ENCODE assay signal across 23 mouse cellular contexts in the genomic region with DNA sequence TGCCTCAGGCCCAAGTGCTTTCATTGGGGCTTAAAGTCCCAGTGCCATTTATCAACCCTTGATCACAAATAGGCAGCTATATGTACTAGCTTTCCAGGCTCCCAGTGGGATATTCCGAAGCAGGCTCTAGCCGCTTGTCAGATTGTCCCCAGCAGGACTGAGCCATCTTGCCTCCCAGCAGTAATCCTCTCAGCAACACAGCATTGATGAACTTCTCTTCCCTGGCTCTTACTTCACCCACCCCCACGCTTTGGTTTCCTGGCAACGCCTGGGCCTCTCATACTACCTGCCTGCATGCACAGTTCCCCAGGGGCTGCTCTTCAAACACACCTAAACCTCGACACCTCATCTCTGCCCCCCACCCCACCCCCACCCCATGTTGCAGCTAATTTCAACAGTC. TPM values are rescaled to one million over a fixed set of nuclear protein-coding genes. Genes with fewer than 3 reads are reported as not detected.
DNase-seq lines count a peak whose midpoint lies in the region; ATAC-seq lines count a peak whose summit lies in the region.
"Had no signal": no experiment of that assay in that cellular context is flagged by ENCODE, and none has a peak within 500 bp of the region (broad histone marks: within the 10 kb centered on the region; RNA-seq: fewer than 3 reads in every experiment).

No protein-coding gene starts in this region.

- 0 out of 2 replicates have a peak, but pooled peaks cover 3% of the 10 kb centered on the region for H3K27me3 ChIP-seq in hindbrain, embryonic 13.5 days
- no peaks in the 10 kb centered on the region for H3K27me3 ChIP-seq in hindbrain, embryonic 10.5 days (ENCODE audit: insufficient read depth, poor library complexity, severe bottlenecking)
- H3K27me3 ChIP-seq in midbrain, embryonic 12.5 days: no peaks in the 10 kb centered on the region
- H3K27me3 ChIP-seq: embryonic facial prominence, embryonic 15.5 days; hindbrain, embryonic 12.5 days; liver, embryonic 13.5 days had no signal

- peak; percentile 10 for DNase-seq in embryo, embryonic 10.5 days (ENCODE audit: low spot score)
- no peak for DNase-seq in embryo, embryonic 9.5 days (ENCODE audit: extremely low spot score)
- no peak for DNase-seq in hindbrain, embryonic 10.5 days (ENCODE audit: low spot score)
- DNase-seq in retina, postnatal 1 day: peak; percentile 24
- no peak for DNase-seq in left cerebral cortex, postnatal 36 days (ENCODE audit: low spot score in 2 of 2)
- DNase-seq in gastrocnemius, postnatal 14 days: no peak
- DNase-seq: adrenal gland, postnatal 14 days; cerebellum, adult 18-20 months; heart, postnatal 10 days; liver, embryonic 13.5 days; lung, embryonic 14.5 days; right cerebral cortex, postnatal 4 days had no signal

- no peak for ATAC-seq in hindbrain, embryonic 13.5 days (ENCODE audit: low FRiP score)
- ATAC-seq in midbrain, embryonic 12.5 days (ENCODE audit: low FRiP score, low read depth): no peak
- ATAC-seq: activated CD4-positive, CD25-positive, alpha-beta regulatory T cell, adult 4 months; CD4-positive, CD25-positive, alpha-beta regulatory T cell, adult 4 months; intestine, postnatal 0 days; Patski had no signal

- WGBS in hindbrain, embryonic 13.5 days: 13% methylated on average over 5 of the region's 5 CpGs
- 17% methylated on average over 5 of the region's 5 CpGs for WGBS in hindbrain, embryonic 10.5 days
- 6% methylated on average over 5 of the region's 5 CpGs for WGBS in midbrain, embryonic 12.5 days

- peak overlapping the region; percentile 52; the same call in 1 of the 2 replicates for H3K27ac ChIP-seq in hindbrain, embryonic 13.5 days
- H3K27ac ChIP-seq in hindbrain, embryonic 10.5 days: no peak overlapping the region
- H3K27ac ChIP-seq in midbrain, embryonic 12.5 days (replicated peaks): peak overlapping the region; percentile 10; the same call in 1 of the 2 replicates
- H3K27ac ChIP-seq: embryonic facial prominence, embryonic 15.5 days; hindbrain, embryonic 12.5 days; limb, embryonic 13.5 days; liver, embryonic 13.5 days; macrophage had no signal

- no peaks in the 10 kb centered on the region for H3K9me3 ChIP-seq in hindbrain, embryonic 13.5 days
- H3K9me3 ChIP-seq in hindbrain, embryonic 10.5 days: no peaks in the 10 kb centered on the region
- no peaks in the 10 kb centered on the region for H3K9me3 ChIP-seq in midbrain, embryonic 12.5 days
- H3K9me3 ChIP-seq: embryonic facial prominence, embryonic 15.5 days; hindbrain, embryonic 12.5 days; limb, embryonic 13.5 days; liver, embryonic 13.5 days had no signal

- no peak overlapping the region for H3K4me3 ChIP-seq in hindbrain, embryonic 13.5 days
- H3K4me3 ChIP-seq in hindbrain, embryonic 10.5 days: no peak overlapping the region
- H3K4me3 ChIP-seq in midbrain, embryonic 12.5 days: no peak overlapping the region
- H3K4me3 ChIP-seq: embryonic facial prominence, embryonic 15.5 days; hindbrain, embryonic 12.5 days; limb, embryonic 13.5 days; liver, embryonic 13.5 days had no signal

- H3K4me2 ChIP-seq in hindbrain, embryonic 13.5 days: no peak overlapping the region
- H3K4me2 ChIP-seq in midbrain, embryonic 12.5 days (replicated peaks): no peak overlapping the region
- H3K4me2 ChIP-seq: embryonic facial prominence, embryonic 15.5 days; heart, embryonic 11.5 days; hindbrain, embryonic 12.5 days; limb, embryonic 13.5 days; liver, embryonic 13.5 days; lung, embryonic 14.5 days had no signal

- no peak overlapping the region for H3K9ac ChIP-seq in hindbrain, embryonic 13.5 days
- no peak overlapping the region for H3K9ac ChIP-seq in midbrain, embryonic 12.5 days (replicated peaks)
- H3K9ac ChIP-seq: embryonic facial prominence, embryonic 15.5 days; hindbrain, embryonic 12.5 days; limb, embryonic 13.5 days; liver, embryonic 13.5 days; lung, embryonic 14.5 days had no signal

- peaks cover 9% of the 10 kb centered on the region for H3K4me1 ChIP-seq in hindbrain, embryonic 13.5 days (replicated peaks)
- peaks cover 6% of the 10 kb centered on the region for H3K4me1 ChIP-seq in hindbrain, embryonic 10.5 days (replicated peaks)
- H3K4me1 ChIP-seq in midbrain, embryonic 12.5 days: peaks cover 9% of the 10 kb centered on the region
- H3K4me1 ChIP-seq: embryonic facial prominence, embryonic 15.5 days; limb, embryonic 13.5 days; liver, embryonic 13.5 days had no signal

- no peaks in the 10 kb centered on the region for H3K36me3 ChIP-seq in hindbrain, embryonic 13.5 days
- H3K36me3 ChIP-seq in hindbrain, embryonic 10.5 days: no peaks in the 10 kb centered on the region
- H3K36me3 ChIP-seq in midbrain, embryonic 12.5 days: no peaks in the 10 kb centered on the region
- H3K36me3 ChIP-seq: embryonic facial prominence, embryonic 15.5 days; hindbrain, embryonic 12.5 days; limb, embryonic 13.5 days; liver, embryonic 13.5 days had no signal

- intact Hi-C loops in left cerebral cortex, postnatal 36 days (cut with DNase I): no loop called here
- intact Hi-C loops in gastrocnemius, postnatal 14 days (cut with DNase I; ENCODE audit: low total_unique reads): no loop called here

RNA-seq across cellular contexts. Expression of a gene that starts 23.0 kb away (rescaled TPM):
- polyA plus RNA-seq in hindbrain, embryonic 13.5 days (2015; fragmentation: Nextera tagmentation; extraction: Ambion mirVana): 0.47 and 0.73 TPM in 2 replicates
- polyA plus RNA-seq in hindbrain, embryonic 10.5 days (2016; fragmentation: Nextera tagmentation; extraction: Ambion mirVana): 0.19 and 0.26 TPM in 2 replicates
- 0.15 and 0.20 TPM in 2 replicates for polyA plus RNA-seq in midbrain, embryonic 12.5 days (2016; fragmentation: Nextera tagmentation; extraction: Ambion mirVana)
- under 1 TPM; 0.37 to 0.86 TPM for total RNA-seq in left cerebral cortex, postnatal 36 days (2021)
- under 1 TPM; 0.53 to 0.69 TPM for total RNA-seq in gastrocnemius, postnatal 14 days (2021)
- polyA plus RNA-seq: CD4-positive, CD25-positive, alpha-beta regulatory T cell, adult 4 months; heart, embryonic 11.5 days; liver, embryonic 13.5 days; lung, embryonic 14.5 days; macrophage; Patski had no signal

RNA-seq across cellular contexts. Expression of a gene that starts 35.7 kb away (rescaled TPM):
- 34.9 and 36.9 TPM in 2 replicates for polyA plus RNA-seq in hindbrain, embryonic 13.5 days (2015; fragmentation: Nextera tagmentation; extraction: Ambion mirVana)
- polyA plus RNA-seq in hindbrain, embryonic 10.5 days (2016; fragmentation: Nextera tagmentation; extraction: Ambion mirVana): 16.4 and 18.3 TPM in 2 replicates
- polyA plus RNA-seq in midbrain, embryonic 12.5 days (2016; fragmentation: Nextera tagmentation; extraction: Ambion mirVana): 30.9 and 40.2 TPM in 2 replicates
- total RNA-seq in left cerebral cortex, postnatal 36 days (2021): 10 to 100 TPM; 16.1 to 20.9 TPM
- total RNA-seq in gastrocnemius, postnatal 14 days (2021): 10 to 100 TPM; 10.1 to 14.1 TPM
- polyA plus RNA-seq: activated CD4-positive, CD25-positive, alpha-beta regulatory T cell, adult 4 months; CD4-positive, CD25-positive, alpha-beta regulatory T cell, adult 4 months; macrophage; Patski had no signal

Comparison
In these comparisons a context has a peak if more than half of its experiments do, and no peak if none do; other contexts are left out.
1. DNase-seq: peak in embryo, embryonic 10.5 days (single experiment) and retina, postnatal 1 day (single experiment); none in embryo, embryonic 9.5 days (single experiment), hindbrain, embryonic 10.5 days (single experiment), left cerebral cortex, postnatal 36 days (0 of 2) and gastrocnemius, postnatal 14 days (single experiment).